Mouse (Mus musculus) megakaryocyte progenitor cell, adult 5-6 weeks (primary cell): ENCODE measurements around the gene Ppid. TPM values are rescaled to one million over a fixed set of nuclear protein-coding genes. Genes with fewer than 3 reads are reported as not detected.
"Not testable (repeated sequence)": the region's sequence is repeated elsewhere in the genome, so short reads cannot be mapped to it uniquely, and the experiment has no call there.

ENCODE experiments used
- ATAC-seq: replicated peaks from 2 replicates; pipeline ENCODE4 v1.8.0; 2016; ENCODE audit warnings: mild to moderate bottlenecking, moderate TSS enrichment, inconsistent platforms; ENCODE audit not compliant: poor library complexity
- total RNA-seq, 2 experiments: library from RNA; stranded (forward) in 1 of 2; stranded (reverse) in 1 of 2; fragments of 157-497, 149-512 nt in 1 of 2; fragments of 200-1000 nt in 1 of 2; gene quantifications; 2 replicates each; pipeline versions ENCODE4 v1.2.3 to v1.2.4; 2015 to 2017

Ppid gene
- total RNA-seq, 2 experiments from 2014 or later = 234 to 271 TPM

DNA sequence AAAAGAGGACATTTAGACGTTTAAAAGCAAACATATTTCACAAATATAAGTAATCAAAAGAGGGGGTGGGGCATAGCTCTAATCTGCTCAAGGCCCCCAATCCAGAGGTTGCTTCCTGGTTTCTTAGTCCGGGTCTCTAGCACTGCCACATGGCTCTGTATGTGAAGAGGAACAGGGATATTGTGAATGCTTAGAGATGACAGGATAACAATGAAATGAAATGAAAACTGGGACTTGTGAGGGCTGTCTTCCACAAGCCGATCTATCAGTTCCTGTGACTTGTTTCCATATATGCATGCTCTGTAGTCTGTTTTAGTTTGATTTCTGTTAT, 21.8 kb upstream of the Ppid start:
- no peak for ATAC-seq

DNA sequence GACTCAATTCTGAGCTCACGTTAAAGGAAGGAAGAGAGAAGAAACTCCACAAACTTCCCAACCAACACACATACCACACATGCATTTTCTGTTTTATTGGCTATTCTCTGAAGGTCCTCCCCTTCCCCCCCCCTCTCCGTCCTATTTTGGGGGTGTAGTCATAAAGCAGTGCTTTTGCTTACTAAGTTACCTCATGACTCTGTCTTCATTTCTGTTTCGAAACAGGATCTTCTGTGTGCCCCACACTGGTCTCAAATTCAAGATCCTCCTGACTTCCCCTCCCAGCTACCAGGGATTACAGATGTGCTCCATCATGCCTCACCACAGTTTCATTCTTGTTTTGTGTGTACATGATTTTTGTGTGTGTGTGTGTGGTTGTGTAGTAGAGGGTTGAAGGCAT, 18.7 kb upstream of the Ppid start:
- ATAC-seq = peak; percentile 36

DNA sequence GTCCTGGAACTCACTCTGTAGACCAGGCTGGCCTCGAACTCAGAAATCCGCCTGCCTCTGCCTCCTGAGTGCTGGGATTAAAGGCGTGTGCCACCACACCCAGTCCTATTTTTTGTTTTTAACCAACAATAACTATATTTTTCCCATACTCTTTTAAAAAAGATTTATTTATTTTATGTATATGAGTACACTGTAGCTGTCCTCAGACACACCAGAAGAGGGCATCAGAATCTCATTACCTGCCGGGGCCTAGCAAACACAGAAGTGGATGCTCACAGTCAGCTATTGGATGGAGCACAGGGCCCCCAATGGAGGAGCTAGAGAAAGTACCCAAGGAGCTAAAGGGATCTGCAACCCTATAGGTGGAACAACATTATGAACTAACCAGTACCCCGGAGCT, 17.8 kb upstream of the Ppid start:
- not testable (repeated sequence) for ATAC-seq

DNA sequence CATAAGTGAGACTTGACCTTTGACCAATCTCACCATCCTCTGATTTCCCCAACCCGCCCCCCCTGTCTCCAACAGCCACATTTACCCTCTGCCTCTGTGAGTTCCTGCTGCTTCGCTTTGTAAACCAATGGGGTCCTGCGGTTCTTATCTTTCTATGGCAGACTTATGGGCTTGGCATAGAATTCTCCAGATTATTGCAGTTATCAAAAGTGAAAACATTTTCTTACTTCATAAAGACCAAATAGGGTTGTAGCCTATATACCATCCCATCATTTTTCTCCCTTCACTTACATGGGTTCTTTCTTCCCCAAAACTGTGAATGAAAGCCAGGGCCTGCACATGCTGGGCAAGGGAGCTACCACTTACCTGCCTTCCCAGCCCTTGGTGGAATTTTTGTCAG, 16.8 kb upstream of the Ppid start:
- ATAC-seq = peak; percentile 87

DNA sequence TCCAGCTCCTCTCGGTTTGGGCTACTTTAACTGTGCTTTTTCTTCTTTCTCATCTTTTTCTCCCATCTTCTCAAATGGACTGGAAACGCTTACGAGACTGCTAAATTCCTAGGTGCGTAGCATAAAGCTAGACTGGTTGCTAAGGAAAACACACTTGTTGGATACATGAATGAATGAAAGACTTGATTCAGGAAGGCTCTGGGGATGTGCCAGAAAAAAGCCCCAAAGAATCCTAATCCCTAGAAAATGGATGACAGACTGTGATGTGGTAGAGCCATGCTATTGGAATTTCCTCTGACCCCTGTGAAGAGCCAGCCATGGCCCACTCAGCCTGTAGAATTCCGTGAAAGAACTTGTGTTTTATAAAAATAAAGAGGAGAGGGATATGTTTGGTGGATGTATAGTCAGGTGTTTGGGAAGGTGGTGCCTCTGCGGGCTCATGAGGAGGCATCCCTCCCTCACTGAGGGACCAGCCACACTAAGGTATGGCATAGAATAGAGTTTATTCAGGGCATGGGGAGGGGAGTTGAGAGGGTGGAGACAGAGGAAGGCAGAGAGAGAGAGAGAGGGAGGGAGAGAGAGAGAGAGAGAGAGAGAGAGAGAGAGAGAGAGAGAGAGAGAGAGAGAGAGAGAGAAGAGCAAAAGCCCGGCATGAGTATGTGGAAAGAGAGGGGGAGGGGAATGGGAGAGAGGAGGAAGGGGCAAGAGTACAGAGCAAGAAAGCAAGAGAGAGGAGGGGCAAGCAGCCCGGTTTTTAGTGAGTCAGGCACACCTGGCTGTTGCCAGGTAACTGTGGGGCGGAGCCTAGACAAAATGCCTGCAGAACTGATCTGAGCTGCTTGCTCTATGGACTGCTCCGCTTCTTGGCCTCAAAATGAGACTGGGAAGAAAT, 15.3 kb upstream of the Ppid start:
- no peak for ATAC-seq

DNA sequence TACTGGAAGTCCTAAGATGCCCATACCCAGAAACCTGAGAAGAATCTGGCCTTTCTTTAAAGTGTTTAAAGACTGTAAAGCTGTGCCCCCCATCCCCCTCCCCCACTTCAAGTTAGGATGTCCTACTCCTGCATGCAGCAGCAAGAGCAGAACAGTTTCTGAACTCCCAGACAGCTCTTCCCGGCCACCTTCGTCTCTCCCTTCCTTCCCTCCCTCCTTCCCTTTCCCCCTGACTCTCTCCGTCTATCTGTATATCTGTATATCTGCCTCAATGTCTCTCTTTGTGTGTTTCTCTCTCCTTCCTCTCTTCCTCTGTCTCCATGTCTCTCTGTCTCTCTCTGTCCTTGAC, 14.7 kb upstream of the Ppid start:
- no peak for ATAC-seq

DNA sequence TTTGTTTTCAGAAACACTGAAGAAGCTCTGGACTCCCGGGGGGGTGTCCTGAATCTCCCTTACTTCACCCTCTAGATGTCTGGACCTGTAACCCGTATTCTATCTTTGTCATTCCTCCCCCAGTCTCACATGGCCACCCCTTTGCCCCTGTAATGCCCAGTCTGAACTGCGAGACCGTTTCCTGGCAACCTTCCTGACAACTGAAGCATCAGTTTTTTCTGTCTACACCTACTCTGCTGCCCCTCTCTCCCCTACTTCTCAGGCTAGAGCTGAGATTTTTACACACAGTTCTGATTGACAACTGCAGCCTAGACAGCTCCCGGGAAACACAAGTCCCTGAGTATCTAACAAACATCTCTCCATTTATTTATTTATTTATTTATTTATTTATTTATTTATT, 14.3 kb upstream of the Ppid start:
- ATAC-seq = no peak

DNA sequence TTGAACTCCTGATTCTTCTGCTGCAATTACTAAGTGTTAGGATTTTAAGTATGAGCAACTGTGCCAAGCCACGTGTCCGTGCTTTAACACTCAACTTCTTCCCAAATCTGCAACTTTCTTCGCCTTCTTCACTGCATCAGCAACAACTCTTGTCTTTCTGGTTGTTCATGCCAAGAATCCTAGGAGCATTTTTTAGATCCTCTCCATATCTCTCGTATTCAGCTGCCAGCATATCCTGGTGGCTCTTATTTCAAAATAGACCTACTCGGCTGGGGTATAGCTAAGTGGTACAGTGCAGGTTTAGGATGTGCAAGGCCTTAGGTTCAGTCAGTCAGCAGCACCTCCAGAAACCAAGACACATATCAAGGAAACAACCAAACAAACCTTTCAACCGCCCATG, 13.5 kb upstream of the Ppid start:
- no peak for ATAC-seq

DNA sequence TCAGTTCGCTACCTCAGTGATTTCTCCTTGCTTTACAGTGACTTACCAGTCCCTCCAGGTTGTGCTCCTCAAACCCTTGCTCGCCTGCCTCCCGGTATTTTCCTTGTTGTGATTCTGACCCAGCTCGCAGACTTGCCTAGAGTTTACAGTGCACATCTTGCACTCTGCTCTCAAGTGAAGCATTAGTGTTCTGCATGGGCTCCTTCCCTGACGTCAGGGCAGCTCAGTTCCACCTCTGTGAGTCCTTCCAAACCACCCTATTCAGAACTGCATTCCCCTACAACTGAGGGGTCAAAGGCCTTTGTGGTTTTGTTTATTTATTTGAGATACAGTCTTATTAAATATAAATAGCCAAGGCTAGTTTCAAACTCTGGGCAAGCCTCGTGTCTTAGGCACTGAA, 13.0 kb upstream of the Ppid start:
- ATAC-seq = no peak

DNA sequence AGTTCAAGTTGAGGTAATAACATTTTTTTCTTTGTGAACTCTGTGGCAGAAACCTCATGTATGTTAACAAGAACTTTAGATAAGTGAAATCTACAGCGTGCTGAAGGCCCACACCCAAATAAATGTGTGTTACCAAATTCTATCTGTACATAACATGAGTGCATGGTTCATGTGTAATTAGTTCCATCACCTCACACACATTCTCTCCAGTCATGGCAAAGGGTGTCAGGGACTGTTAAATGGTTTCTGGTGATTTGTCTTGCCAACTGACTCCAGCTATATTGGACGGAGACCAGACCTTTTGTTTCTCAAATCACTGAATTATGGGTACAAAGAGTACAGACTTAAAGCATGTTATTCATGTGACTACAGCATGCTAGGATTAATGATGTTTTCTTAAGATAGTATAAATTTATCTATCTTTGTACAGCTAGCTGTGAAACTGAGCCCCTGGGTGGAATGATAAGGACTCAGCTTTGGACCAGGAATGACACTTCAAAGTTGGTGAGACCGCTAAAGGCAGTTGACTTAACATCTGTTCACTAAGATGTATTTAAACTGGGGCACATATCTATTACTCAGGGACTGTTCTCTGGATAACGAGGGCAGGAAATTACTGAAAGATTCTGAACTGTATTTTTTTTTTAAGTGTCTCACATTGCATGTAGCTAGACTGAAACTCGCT, 11.1 kb upstream of the Ppid start:
- peak; percentile 86 for ATAC-seq

DNA sequence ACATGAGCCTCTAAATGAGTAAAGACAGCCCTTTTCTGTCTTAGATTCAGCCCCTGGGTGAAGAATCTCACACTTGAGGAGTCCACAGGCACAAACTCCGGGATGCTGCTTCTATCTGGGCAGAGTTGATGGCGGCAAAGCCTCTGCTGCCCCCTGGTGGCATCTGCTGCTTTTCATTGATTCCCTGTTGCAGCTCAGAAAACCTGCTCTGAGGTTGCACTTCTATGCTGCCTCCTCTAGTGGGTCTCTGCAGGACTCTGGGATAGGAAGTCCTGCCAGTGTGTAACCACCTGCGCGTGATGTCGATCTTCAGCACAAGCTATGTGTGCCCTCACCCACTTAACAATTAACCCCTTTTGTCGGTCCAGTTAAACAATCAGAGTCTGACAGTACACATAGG, 4.3 kb upstream of the Ppid start:
- ATAC-seq = peak; percentile 91

DNA sequence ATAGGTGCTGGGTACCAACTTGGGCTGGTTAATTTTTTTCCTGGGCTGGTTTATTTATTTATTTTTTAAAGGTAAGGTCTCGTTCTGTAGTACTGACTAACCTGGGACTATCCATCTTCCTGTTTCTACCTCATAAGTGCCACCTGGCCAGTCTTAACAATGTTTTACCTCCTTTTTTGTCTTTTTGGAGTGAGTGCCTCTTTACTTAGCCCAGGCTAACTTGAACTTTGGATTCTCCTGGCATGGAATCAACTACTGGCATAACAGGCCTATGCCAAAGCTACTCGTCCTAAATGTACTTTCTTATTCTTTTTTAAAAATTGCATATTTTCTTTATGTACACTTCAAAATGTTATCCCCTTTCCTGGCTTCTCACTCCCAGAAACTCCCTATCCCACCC, 1.5 kb upstream of the Ppid start:
- ATAC-seq = no peak

DNA sequence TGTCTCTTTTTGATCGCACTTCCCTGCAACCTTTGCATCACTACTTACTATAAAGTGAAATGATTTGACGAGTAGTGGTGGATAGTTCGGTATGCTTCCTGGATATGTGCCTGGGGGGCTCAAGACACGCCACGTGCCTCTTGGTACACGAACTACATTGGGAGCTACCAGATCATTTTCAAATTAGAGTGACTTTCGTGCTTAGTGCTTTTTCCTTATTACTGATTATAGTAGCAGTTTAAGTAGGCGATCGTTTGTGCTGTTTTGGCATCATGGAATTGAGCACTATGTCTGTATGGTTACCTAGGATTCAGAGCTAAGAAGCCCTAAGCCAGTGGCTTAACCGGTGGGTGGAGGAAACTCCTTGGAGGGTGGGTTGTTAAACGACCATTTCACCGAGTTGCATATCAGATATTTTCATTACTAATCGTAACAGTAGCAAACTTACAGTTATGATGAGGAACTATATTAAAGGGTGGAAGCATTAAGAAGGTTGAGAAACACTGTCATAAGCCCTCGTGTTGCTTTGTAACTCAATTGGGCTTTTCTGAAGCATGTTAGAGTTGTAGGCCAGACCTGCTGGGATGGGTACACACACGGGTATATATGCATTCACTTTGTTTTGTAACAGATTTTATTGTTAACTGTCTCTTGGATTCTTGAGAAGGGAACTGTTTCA, 790 bp downstream of the Ppid start:
- no peak; the same call in 1 of the 2 replicates for ATAC-seq

DNA sequence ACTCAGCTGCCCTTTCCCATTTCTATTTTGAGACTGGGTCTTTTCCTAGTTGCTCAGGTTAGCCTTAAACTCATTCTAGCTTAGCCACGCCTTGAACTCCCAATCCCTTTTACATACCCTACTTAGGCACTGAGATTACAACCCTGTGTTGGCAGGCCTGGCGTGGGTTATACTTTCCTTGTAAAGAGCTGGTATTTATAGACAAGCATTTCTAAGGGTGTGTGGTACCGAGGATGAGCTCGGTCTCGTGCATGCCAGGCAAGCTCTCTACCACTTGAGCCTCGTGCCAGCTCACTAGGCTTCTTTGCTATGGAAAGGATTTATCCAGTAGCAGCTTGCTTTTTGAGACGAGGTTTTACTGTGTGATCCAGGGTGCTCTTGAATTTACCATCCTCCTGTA, 4.3 kb downstream of the Ppid start:
- no peak for ATAC-seq

DNA sequence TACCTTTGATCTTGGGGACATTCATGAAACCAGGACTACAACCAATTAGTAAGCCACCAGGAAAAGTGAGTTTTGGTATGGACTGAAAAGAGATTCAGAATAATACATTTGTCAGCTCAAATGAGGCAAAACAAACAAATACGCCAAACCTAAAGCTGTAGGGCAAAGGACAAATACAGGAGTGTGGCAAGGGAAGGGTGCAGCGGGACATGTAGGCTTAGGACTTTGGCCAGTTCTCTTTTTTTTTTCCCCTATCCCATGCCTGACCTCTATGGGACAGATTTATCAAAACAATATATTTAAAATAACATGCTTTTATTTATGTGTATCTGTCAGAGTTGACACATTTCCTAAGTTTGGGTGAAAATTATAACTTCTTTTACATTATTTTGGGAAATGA, 18.7 kb downstream of the Ppid start:
- ATAC-seq = no peak

DNA sequence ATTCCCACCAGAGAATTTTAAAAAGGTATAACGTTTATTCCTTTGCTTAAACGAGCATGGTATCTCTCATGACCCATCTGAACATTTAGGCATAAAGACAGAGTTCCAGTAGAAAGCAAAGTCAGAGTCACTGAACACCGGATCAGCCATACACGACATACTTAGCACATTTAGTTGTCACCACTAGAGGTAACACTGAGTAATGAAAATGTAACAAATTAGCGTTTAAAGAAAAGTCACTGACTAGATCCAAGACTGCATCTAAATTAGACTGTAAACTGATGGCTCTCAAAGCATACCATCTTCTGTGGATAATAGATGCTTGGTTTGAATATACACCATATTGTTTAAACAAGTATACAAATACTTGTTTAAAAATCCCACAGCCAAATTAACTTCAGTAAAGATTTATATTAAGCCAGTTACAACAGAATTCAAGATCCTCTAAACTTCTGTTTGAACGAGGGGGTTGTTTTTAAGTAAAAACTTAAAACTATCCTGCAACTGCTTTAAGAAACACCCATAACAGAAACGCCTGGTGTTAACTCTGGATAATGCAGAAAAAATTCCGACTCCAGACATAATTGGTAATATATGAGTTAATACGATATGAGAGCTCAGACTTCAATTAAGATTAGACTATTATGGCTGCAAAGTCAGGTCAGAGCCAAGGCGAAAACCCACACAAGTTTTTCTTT, 36.5 kb downstream of the Ppid start:
- ATAC-seq = peak; percentile 24

DNA sequence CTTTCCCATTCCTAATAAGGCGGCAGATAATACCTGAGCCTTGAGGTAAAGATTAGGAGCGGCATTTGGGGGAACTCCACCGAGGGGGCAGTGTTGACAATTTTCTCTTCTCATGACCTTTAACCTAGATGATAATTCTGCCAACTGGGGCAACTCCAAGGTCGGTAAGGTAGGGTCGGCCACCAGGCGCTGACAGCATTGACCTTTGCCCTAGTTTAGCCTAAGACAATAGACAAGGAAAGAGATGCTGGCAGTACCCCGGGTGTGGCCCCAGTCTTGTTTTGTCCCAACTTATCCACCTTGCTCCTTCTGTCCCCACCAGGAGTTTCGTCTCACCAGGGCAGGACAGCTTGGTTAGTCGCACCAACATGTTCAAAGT, 37.0 kb downstream of the Ppid start:
- ATAC-seq = peak; percentile 8

DNA sequence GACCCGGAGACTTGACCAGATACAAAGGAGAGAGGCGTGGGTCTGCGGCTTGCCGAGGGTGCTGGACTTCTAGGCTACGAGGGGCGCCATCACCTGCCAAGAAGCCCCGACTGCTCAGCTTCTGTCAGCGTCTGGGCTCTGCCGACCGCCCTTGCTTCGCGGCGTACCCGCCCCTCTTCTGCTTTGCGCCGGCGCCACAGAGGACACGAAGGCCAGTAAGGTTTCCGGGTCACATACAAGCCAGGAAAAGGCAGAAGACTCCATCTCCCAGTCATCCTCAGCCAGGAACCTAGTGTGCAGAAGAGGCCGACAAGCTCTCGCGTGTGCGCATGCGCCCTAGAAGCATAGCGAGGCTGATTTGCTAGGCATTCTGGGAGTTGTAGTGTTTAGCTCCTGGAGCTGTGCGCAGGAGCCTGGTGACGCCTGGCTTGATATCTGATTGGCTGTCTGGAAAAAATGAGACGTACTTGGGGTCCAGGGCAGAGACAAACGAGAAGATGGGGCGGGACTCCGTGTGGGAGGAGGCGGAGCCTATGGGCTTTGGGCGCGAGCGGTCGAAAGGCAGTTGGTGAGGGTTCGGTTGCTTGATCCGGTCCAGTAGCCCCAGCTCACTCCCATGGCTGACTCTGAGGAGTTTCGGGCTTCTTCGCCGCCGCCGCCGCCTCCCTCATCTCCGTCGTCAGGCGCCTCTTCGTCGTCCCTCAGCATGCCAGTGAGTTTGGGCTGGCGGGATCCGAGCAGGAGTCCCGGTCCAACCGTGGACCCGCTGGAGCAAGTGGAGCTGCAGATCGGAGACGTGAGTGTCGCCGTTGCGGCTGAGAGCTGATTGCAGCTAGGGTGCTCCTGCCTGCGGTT, 37.6 kb downstream of the Ppid start, which contains the start of gene 4930579G24Rik:
TSS of gene 4930579G24Rik (plus strand) at position 519 of the 855 bp plus-strand sequence.
- peak; percentile 87 for ATAC-seq

DNA sequence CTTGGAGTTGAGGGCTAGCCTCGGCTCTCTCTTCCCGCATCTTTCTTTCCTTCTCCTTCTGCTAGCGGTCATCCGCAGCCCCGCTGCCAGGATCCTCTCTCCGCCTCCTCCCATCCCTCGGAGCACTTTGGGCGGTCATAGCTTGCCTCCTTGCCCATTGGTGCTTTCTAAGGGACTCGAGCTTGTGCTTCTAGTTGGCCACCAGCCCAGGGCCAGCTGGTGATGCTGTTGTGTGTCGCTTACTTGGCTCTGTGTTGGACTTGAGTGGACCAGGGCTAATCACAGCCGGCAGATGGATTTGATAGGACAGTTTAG, 38.2 kb downstream of the Ppid start, which contains the start of gene Etfdh:
TSS of gene Etfdh (minus strand) at position 85 of the 315 bp plus-strand sequence.
- peak; percentile 35 for ATAC-seq

DNA sequence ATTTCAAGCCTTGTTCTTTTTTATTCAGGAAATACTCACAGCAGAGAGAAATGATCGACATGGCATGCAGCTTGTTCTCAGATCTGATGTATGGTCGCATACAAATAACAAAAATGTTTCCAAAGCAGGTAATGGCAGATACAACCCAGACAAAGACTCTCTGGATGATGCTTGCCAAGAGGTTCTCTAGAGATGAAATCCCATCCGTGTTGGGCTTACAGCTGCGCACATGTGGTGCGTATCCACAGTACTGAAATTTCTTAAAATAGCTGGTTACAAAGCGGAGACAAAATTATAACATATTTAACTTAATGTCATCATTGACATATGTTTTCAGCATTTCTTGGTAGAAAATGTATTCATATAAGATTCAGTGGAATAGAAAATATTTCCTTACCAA, 61.0 kb downstream of the Ppid start:
- ATAC-seq = no peak
